Mouse (Mus musculus) adrenal gland, adult (tissue): ENCODE measurements around the gene Pomt2.

ENCODE experiments used
- DNase-seq, 2 experiments: peaks; one replicate each; pipeline ENCODE4 v3.0.0; 2022 to 2023; ENCODE audit warnings: low spot score in 1 of 2; ENCODE audit not compliant: inconsistent age in 2 of 2

Pomt2 gene

DNA sequence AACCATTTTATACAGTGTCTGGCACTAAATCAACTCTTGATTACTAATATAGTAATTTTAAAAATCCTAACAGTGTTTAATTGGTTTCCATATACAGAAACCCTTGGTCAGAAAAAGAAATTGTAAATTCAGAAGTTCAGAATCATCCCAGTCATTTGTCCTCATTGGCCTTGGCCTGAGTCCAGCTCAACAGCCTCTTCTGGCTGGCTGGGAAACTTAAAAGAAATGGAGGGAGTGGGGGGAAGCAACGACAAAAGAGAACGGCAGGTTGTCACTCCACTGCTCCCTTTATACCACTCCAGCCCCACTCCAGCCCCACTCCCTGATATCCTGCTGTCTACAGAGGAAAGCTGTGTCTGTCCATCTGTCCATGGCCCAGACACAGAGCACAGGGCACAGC lies 16.6 kb downstream of the Pomt2 start:
- peak in 1 of 2 experiments; percentile 25 for DNase-seq

DNA sequence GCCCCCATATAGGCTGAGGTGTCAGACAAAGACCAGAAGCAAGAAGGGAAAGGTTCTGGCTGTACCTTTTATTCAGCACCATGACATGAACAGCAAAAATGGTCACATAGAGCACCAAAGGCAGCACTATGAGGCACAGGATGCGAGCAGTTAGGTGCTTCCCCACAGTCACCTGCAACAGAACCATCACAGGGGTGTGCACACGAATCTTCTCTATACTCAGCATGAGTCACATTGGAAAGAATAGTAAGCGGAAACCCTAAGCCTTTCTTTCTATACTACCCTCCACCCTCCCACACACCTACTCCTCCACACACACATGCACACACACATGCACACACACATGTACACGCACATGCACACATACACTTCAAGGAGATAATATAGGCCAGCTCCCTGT lies 17.5 kb downstream of the Pomt2 start:
- no peak for DNase-seq

DNA sequence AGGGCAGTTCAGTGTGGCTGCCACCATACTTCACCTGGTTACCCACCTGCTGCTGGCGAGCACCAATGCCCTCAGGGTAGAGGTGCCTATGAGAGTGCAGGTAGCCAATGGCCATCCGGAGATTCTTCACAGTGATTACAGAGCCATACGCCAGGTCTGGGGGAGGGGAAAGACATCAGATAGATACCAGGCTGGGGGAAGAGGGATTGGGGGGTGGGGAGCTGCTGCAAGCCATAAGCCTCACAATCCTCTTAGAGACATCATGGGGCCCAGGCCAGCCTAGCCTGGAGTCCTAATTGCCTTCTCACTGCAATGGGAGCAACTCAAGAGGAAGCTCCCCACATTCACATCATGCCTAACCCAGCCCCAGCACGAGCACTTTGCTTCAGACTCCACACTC lies 20.5 kb downstream of the Pomt2 start:
- no peak for DNase-seq

DNA sequence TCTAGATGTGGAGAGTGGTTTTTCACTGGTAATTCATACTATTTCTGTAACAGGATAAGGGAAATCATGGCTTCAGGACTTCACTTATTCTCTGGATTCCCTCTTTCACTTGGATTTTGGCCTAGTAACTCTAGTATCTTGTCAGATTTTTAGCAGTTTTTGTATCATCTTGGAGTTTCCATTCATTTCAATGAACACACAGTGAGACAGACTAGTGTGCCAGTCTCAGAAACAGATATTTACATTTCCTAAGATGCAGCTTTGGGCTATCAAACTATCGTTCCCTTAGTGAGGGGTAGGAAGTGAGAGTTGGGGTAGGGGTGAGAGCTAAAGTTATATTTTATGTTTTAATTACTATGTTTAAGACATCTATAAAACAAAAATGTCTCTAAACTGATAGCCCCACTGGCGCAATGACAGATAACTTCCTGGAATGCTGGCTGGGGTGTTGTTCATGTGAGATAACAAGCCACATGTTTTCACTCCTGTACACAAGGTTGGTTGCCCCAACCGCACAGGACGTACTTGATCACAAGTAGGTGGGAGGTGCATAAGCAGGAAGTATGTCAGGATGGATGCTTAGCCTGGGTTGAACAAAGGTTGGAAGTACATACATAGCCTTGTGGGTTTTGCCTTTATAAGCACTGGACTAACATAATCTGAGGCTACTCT lies 25.7 kb downstream of the Pomt2 start:
- no peak for DNase-seq

DNA sequence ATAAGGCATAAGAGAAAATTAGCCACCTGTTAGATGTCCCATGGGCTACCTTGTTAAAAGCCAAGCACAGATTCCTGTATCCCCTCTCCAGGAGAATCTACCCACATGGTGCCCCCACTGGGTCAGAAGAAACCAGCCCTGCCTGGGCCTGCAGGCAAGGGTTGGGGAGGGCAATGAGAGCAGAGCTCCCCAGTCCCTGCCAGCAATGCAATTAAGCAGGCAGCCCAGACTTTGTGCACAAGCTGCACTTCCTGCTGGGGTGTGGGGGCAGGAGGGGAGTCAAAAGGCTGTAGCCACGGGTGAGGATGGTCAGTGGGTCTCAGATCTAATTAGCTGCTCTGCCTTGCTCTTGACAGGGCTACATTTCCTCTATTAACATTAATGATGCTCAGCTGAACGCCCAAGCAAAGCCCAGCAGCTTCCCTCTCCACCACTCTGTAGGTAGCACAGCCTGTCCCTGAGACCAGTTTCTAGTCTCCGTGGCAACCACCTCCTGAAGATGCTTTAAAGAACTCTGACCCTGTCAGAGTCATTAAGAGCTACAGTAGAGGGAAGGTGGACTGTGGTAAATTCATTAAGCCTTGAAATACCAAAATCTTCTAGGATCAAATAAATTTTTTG lies 40.3 kb downstream of the Pomt2 start:
- DNase-seq, result no peak

DNA sequence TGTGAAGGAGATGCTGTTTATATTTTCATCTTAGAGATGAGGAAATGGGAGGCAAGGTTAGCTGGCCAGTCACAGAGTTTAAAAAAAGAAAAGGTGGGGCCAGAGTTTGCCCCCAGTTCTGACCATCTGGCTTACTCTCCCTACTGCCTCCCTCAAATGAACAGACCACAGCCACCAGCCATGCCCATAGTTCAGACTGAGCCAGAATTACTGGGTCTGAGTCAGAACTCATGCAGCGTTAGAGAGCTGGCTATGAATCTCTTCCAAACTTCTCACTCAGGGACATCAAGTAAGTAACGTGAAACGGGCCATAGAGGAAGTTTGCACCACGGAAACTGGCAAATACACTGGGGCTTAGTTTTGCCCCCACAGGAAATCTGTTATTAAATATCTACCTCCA lies 43.0 kb downstream of the Pomt2 start:
- no peak for DNase-seq

DNA sequence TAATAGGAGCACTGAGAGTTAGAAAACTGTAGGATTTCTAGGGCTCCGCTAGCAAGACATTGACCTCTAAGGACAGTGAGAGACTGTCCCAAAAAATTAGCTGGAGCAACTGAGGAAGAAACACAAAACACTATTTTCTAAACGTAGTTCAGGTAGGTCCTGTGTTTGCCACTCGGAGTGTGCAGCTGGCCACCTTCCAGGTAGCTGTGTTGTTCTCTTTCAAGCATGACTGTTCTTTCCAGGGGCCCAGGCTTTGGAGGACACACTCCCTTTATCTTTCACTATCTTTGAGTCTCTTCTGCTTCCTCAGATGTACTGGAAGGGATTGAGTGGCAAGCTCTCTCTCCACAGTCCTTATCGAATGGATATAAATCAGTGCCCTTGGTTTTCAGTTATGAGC lies 44.3 kb downstream of the Pomt2 start:
- DNase-seq, result no peak

DNA sequence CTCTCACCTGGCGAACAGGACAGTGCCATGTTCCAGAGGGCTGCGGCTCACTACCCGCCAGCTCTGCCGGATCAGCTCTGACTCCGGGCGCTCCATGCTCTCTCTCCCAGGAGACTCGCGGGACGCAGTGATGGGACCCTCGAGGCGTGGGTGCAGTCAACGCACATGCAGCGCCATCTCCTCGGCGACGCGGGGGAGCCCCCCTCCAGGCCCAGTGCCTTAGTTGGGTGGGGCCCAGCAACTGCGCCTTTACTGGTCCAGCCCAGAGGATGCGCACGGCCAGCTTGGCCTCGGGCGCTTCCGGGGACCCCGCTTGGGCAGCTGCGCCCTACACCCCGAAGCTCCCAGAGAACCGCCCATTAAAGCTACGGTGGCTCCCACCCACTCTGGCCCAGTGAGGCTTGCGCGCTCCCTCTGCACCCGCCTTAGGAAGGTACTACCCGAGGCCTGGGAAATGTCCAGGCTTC lies 45.6 kb downstream of the Pomt2 start, which contains the start of gene Ngb:
Gene Ngb (minus strand): TSS at position 375 of the 467 bp plus-strand sequence.
- DNase-seq, result peak in 1 of 2 experiments; percentile 29

DNA sequence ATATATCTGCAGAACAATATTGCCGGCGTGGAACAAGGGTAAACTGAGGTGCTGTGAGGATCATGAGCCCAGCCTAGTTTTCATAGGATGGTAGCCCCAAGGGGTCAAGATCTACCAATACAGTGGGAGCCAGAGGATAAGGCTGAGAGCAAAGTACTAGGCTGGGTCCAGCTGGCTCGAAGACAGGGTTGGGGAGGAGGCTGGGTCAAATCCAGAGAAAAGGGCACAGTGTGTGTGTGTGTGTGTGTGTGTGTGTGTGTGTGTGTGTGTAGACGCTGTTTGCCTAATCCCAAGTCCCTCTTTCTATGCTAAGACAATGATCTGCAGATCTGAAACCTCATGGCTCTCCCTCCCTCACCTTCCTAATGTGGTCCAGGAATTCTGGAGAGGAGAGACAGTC lies 47.4 kb downstream of the Pomt2 start:
- no peak for DNase-seq

DNA sequence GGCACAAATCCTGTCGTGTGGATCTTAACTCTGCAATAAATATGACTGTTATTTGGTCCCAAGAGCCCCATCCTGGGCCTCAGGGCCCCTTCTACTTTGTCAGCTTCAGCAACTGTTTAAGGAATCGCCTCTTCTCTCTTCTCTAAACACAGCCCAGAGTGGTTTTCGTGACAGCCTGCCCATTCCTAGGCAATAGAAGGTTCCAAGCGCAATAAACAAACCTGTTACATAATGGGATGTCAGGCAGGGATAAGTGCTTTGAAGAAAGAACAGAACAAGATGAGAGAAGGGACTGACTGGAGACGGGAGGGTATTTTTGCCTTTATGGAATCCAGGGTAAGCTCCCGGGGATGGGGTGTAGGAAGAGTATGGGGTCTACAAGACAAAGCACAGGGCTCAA lies 54.1 kb downstream of the Pomt2 start:
- no peak for DNase-seq

DNA sequence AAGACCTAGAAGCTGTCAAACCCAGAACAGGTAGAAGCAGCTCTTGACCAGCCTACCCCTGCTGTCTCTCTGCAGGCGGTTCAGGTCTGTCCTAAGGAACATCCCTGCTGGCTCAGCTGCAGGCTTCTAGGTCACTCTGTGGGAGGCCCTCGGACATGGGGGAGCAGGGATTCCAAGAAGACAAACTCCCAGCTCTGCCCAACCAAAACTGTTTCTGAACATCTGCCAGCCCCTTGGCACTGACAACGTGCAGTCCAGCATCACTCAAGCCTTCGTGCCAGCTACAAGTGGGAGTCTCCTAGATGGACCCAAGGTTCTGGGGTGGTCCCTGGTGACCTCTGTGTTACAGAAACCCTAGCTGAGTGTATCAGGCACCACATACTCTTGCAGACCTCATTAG lies 54.5 kb downstream of the Pomt2 start:
- DNase-seq, result no peak

DNA sequence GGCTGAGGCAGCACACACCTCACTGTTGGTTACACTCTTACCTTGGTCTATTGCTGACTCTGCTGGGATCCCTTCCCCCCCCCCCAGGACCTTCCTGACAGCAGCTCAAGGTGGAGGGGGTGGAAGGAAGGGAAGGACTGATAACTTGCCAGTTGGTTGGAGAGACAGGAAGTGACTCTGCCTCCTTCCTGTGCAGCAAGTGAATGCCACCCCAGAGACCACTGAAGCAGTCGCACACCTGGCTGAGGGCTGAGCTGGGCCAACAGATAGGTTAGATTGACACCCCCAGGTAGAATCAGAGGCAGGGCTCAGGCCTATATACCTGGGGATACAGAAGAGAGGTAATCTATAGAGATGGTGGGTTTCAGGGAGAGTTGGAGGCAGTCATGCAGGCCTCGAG lies 55.9 kb downstream of the Pomt2 start:
- DNase-seq, result no peak

DNA sequence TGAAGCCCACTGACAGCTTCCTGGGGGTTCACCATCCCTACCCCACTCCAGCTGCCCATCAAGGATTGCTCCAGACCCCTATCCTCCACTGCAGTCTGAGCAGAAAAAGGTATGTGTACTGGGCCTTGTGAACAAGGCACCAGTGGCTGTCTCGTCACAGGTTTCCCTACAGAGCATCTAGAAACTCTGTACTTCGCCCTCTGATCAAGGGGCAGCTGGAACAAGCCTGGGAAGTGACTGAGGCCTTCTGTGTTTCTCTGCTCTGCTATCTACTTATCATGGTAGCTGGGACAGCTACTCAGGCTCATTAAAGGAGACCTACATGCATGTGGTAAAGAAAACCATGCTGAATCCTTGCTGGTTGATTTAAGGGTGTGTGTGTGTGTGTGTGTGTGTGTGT lies 58.1 kb downstream of the Pomt2 start:
- no peak for DNase-seq

DNA sequence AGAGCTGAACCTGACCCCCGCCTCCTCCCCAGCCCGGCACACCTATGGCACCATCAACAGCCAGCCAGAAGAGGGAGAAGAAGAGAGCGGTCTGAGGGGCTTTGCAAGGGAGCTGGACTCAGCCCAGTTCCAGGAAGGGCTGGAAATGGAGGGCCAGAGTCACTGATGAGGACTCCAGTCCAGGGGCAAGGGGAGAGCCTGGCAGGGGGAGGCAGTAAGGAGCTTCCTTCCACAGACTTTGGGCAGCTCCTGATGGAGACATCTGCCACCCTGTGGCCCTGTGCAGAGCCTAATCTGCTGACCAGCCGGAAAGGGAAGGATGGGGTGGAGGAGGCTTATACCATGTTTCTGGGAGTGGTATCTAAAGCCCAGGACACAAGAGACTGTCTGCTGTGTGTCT lies 58.5 kb downstream of the Pomt2 start:
- no peak for DNase-seq

DNA sequence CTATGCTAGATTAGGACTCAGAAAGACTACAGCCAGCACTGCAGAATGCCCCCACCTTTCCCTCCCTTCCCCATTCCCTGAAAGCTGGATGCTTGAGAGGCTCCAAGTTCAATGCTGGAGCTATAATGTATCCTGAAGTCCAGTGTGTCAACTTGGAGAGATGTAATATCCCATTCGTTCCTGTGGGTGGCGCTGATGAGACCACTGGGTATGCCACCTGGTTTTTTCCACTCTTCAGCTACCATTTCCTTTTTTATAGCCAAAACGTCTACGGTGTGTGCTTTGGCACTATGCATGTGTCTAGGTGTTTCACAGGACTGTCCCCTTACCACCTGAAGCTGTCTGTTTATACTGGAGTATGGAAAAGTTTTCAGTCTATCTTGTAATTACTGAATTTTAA lies 59.4 kb downstream of the Pomt2 start:
- DNase-seq, result no peak

DNA sequence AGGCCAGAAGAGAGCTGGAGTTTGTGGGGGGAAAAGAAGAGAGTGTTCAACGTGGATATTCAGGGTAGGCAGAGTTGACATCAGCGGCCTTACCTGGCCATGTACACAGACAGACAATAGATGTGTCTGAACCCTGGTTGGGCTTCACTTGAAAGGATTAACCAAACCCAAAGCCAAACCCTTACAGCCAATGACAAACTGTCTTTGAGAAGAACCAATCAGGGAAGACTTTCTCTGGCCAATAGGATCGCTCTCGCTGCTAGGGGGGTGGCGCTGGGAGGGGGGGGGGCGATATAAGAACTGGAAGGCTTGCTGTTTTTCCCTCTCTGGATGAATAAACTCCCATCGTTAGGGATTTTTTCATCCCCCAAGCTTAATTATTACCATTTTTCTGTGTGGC lies 60.5 kb downstream of the Pomt2 start:
- DNase-seq, result no peak

DNA sequence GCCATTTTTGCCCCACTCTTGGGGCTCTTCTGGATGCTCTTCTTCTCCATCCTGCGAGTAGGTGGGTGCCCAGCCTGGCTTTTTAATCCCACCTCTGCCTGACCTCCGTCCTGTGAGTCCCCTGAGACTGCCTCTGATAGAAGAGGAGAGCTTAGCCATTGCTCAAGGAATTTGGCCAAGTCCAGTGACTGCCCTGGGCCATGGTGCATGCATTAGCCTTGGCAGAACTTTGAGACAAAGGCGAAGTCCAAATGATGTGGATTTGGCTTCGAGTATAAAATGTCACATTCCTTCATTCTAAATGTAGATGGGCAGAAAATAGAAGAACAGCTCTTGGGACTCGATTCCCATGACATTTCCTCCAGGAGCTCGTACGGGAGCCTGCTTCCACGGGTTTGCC lies 65.0 kb downstream of the Pomt2 start:
- no peak for DNase-seq

DNA sequence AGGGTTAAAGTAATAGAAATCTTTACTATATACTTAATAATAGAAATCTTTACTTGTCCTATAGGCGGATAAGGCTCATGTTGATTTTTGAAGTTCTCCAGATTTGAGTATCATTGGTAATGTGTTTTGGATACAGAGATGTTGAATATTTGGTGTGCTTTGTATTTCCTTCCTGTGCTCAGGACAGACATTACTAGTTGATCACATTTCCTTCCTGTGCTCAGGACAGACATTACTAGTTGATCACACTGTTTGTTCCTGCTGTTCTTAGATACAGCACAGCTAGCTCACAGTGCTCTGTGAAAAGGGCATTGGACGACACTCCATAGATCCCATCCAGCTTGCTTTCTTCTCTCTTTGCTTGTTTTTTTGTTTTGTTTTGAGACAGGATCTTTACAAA lies 71.2 kb downstream of the Pomt2 start:
- no peak for DNase-seq

DNA sequence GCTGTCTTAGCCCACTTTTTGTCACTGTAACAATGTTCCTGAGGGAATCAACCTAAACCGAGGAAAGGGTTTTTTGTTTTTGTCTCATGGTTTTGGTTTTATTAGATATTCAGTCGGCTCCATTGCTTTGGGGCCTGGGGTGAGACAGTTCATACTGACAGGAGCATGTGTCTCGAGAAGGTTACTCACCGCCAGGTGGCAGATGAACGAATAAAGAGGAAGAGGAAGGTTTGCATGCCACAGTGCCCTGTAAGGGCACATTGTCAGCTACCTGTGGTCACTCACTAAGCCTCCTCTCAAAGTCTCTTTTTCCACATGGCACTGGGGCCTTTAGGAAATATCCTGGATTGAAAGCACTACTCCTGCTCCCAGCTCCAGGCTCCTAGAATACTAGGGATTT lies 77.2 kb downstream of the Pomt2 start:
- DNase-seq, result no peak

DNA sequence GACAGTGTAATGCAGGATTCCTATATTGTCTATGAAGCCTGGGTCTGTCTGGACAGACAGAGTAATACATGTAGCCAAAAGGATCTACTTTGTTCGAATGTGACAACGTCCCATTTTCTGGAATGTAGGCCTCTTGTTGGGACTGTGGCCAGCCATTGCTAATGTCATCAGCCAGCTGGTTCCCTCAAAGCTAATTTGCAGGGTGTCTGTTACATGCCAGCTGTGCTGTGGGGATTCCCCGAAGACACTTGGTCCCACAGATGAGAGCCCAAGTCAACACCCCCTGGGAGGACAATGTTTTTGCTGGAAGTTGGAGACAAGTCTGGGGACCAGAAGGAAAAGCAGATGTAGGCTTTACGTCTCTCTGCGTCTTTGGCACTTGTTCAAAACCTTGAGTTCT lies 81.3 kb downstream of the Pomt2 start:
- DNase-seq, result no peak

DNA sequence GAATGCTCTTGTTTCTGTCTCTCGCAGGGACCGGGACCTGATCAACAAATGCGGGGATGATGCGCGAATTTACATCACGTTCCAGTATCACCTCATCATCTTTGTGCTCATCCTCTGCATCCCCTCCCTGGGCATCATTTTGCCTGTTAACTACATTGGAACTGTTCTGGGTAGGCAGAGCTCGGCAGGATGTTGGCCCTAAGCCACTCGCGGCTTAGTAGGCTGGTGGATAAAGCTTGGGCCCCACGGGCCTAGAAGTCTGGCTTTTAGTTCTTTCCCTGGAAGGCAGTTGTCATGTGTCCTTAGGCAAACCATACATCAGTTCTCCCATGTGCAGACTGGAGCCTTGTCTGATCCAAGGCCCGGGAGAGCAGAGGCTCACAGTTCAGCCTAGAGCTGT lies 82.3 kb downstream of the Pomt2 start:
- DNase-seq, result no peak

DNA sequence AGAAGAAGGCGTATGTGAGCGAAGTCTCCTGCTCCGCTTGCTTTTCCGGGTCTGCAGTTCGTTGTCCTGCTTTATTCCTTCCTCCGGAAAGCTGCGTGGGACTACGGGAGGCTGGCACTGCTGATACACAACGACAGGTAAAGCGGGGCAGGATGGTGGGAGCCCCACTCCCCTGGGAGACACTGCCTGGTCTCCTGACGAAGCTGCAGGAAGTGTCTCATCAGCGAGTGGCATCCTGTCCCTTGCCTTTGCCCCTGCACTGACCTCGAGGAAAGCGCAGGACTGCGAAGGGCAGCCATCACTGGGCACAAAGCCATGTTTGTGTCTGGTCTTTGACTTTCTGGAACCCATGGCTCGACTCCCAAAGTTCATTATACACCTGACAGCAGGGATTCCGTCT lies 90.7 kb downstream of the Pomt2 start:
- DNase-seq, result peak; percentile 32 to 33
